Mouse (Mus musculus) brain, embryonic 14.5 days (tissue): ENCODE results near the gene Lamc1. TPM values are rescaled to one million over a fixed set of nuclear protein-coding genes. Genes with fewer than 3 reads are reported as not detected.

ENCODE experiments used
- DNase-seq: peaks from one replicate; pipeline ENCODE4 v3.0.0-alpha.2; 2011; ENCODE audit warnings: low read depth
- CTCF ChIP-seq: fragments of 200-500 bp; IDR thresholded peaks from 2 replicates; pipeline ENCODE4 v1.5.1; 2012; ENCODE audit warnings: inconsistent platforms, mild to moderate bottlenecking, moderate library complexity, borderline replicate concordance; ENCODE audit not compliant: insufficient read depth, insufficient read length; ENCODE audit errors: extremely low read depth
- POLR2A ChIP-seq: fragments of 200-500 bp; IDR thresholded peaks from 2 replicates; pipeline ENCODE4 v1.6.1; 2012; ENCODE audit warnings: mild to moderate bottlenecking, inconsistent platforms, borderline replicate concordance; ENCODE audit not compliant: poor library complexity, insufficient read depth, insufficient read length, severe bottlenecking; ENCODE audit errors: extremely low read depth
- polyA plus RNA-seq: library from polyadenylated mRNA; depleted of rRNA; stranded (reverse); fragments of >200 nt; gene quantifications from 2 replicates; pipeline ENCODE4 v1.2.3, GENCODE M21; 2012

Lamc1 gene
- polyA plus RNA-seq, 1 experiment: 57.6 TPM

DNA sequence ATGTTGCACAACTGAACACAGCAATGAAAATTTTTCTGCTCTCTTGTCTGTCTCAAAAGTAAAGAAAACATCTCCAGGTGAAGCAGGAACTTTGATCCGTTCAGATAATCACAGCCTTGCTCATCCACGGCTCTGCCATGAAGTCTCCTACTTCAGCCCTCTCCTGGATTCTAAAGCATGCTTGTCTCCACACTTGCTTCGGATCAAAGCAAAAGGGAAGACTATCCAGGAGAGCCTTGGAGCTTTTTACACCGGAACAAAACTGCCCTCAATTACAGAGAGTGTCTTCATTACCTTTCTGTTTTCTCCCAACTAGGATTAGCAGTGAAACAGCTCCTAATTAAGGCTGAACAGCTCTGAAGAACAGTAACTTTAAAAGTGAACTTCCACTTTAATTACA is 1.4 kb downstream of the Lamc1 start:
- no peak for TF ChIP-seq CTCF
- no peak for DNase-seq

- no peak for TF ChIP-seq CTCF
- no peak for TF ChIP-seq POLR2A
- DNase-seq: no peak
Observed at GRCm38 (mm10) chr1:153329306-153329705, 3.3 kb downstream of the Lamc1 start.

GRCm38 (mm10) chr1:153327063-153327462 is 5.5 kb downstream of the Lamc1 start:
- no peak for DNase-seq
- TF ChIP-seq CTCF: no peak
- no peak for TF ChIP-seq POLR2A

DNA sequence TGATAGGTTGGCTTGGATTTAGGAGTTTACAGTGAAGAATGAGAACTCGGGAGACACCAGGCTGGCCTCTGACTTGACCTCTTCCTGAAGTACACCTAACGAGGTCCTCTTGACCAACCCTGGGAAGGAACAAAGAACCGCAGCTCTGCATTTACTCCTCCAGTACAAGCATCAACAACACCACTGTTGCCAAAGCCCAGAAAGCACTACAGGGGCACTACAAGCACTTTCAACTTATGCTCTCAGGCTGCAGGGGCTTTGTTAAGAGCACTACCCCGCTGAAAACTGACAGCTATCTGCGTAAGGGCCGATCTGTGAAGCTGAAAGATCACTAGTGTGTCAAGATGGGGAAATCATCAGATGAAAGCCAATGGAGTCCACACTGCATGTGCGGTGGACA is 6.4 kb downstream of the Lamc1 start:
- TF ChIP-seq POLR2A (no peak), CTCF (no peak)
- DNase-seq: no peak

GRCm38 (mm10) chr1:153321404-153321803 is 11.2 kb downstream of the Lamc1 start:
- TF ChIP-seq POLR2A (no peak), CTCF (no peak)
- no peak for DNase-seq

DNA sequence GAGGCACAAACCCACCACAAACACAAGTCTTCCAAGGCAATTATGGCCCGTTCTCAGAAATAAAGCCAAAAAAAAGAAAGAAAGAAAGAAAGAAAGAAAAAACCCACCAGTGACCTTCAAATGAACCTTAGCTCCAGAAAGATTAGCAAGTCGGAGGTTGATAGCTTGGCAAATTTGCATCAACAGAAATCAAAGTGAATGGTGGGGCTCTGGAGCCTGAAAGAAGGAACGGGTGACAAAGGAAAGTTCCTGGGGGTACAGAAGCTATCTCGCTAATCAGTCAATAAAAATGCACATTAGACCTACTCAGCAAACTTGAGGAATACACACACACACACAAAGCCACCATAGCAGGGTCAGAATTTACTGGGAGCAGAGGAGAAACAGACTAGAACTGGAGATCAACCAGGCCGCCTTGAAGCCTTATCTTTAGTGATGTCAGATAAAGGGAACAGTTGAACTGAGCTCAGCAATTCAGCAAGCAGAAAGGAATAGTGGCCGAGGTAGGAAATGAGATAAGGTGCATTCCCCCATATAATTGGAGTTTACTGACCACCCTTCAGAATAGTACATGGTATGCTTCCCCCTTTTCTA is 11.9 kb downstream of the Lamc1 start:
- no peak for DNase-seq

GRCm38 (mm10) chr1:153320121-153320520 is 12.5 kb downstream of the Lamc1 start:
- no peak for DNase-seq
- TF ChIP-seq POLR2A (no peak), CTCF (no peak)

More for the DNA sequence above, 11.9 kb downstream of the Lamc1 start:
- TF ChIP-seq CTCF (no peak), POLR2A (no peak)

- TF ChIP-seq CTCF (no peak), POLR2A (no peak)
Observed at GRCm38 (mm10) chr1:153318741-153319140, 13.8 kb downstream of the Lamc1 start.

DNA sequence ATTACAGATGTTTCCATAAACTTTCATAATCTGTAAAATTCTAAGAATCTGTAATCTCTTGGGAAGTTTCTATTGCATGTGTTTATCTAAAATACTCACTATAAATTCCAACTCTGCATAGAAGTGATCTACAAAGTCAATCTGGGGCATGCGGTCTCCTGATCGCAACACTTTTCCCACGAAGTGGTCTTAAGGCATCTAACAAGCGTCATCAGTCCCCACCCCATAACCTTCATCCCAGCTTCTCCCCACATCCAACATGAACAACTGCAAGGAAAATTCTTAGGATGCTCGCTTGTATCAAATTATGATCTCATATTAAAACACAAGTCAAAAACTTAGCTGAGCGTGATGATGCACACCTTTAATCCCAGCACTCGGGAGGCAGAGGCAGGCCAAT is 14.3 kb downstream of the Lamc1 start:
- no peak for TF ChIP-seq CTCF
- TF ChIP-seq POLR2A: no peak
- DNase-seq: no peak

More at GRCm38 (mm10) chr1:153318741-153319140, 13.8 kb downstream of the Lamc1 start:
- no peak for DNase-seq

GRCm38 (mm10) chr1:153317486-153318260 is 14.9 kb downstream of the Lamc1 start:
- no peak for DNase-seq
- no peak for TF ChIP-seq CTCF
- no peak for TF ChIP-seq POLR2A

- DNase-seq: no peak
- TF ChIP-seq POLR2A (no peak), CTCF (no peak)
Observed at GRCm38 (mm10) chr1:153316956-153317355, 15.6 kb downstream of the Lamc1 start.

DNA sequence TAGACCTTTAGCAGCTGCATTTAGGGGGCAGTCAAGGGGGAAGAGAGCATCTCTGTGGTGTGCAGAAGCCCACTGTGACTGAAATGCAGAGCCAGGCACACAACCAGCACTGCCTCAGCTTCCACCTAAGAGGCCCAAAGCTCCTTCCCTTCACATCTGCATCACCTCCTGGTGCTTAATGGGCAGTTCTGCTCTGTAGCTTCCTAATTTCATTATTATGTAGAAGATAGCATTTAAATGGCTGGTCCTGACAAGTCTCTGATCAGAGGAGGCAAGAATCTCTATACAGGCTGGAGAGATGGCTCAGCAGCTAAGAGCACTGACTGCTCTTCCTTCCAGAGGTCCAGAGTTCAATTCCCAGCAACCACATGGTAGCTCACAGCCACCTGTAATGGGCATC is 16.3 kb downstream of the Lamc1 start:
- TF ChIP-seq POLR2A (no peak), CTCF (no peak)
- no peak for DNase-seq

- TF ChIP-seq POLR2A (no peak), CTCF (no peak)
- DNase-seq: no peak
Observed at GRCm38 (mm10) chr1:153315121-153315520, 17.5 kb downstream of the Lamc1 start.
